Mouse (Mus musculus): ENCODE data around the gene Krtap10-10. TPM values are rescaled to one million over a fixed set of nuclear protein-coding genes. Genes with fewer than 3 reads are reported as not detected.

Krtap10-10 gene
- polyA plus RNA-seq, 1 experiment from 2014 or later = not detected

- ATAC-seq (ENCODE audit: low read depth) = no peak
- WGBS (ENCODE audit: insufficient replicate concordance) = 54% methylated on average over 9 of the region's 9 CpGs
- Histone ChIP-seq H3K4me1 (ENCODE audit: control insufficient read depth, low read depth, low read length) (no peaks in the 10 kb centered on the region), H3K36me3 (ENCODE audit: control insufficient read depth, insufficient read depth) (no peaks in the 10 kb centered on the region), H3K9me3 (replicated peaks; ENCODE audit: control insufficient read depth, low read length) (no peaks in the 10 kb centered on the region), H3K9ac (ENCODE audit: low read depth, low read length) (no peak within 1 kb of the TSS), H3K27me3 (ENCODE audit: control insufficient read depth, insufficient read depth, low read depth, low read length) (no peaks in the 10 kb centered on the region), H3K4me3 (ENCODE audit: low read depth, low read length) (no peak within 1 kb of the TSS), H3K27ac (ENCODE audit: low read length) (no peak within 1 kb of the TSS), H3K4me2 (ENCODE audit: low read depth, low read length) (no peak within 1 kb of the TSS)
Observed at GRCm38 (mm10) chr10:77852559-77852958, 16.8 kb downstream of the Krtap10-10 start, which contains the start of gene Gm10318. Gene Gm10318 (plus strand): TSS chr10:77852859.

- 42% methylated on average over 7 of the region's 7 CpGs for WGBS (ENCODE audit: insufficient replicate concordance)
- no peaks in the 10 kb centered on the region for H3K4me1 ChIP-seq (ENCODE audit: control insufficient read depth, low read depth, low read length)
- no peak for ATAC-seq (ENCODE audit: low read depth)
- H3K4me2 ChIP-seq (ENCODE audit: low read depth, low read length) = no peak within 1 kb of the TSS
- no peaks in the 10 kb centered on the region for H3K27me3 ChIP-seq (ENCODE audit: control insufficient read depth, insufficient read depth, low read depth, low read length)
- H3K27ac ChIP-seq (ENCODE audit: low read length) = no peak within 1 kb of the TSS
- no peaks in the 10 kb centered on the region for H3K9me3 ChIP-seq (replicated peaks; ENCODE audit: control insufficient read depth, low read length)
- no peak within 1 kb of the TSS for H3K9ac ChIP-seq (ENCODE audit: low read depth, low read length)
- H3K36me3 ChIP-seq (ENCODE audit: control insufficient read depth, insufficient read depth) = no peaks in the 10 kb centered on the region
- no peak within 1 kb of the TSS for H3K4me3 ChIP-seq (ENCODE audit: low read depth, low read length)
Observed at GRCm38 (mm10) chr10:77861675-77862074, 25.9 kb downstream of the Krtap10-10 start, which contains the start of gene Gm3285. Gene Gm3285 (plus strand): TSS chr10:77861975.

DNA sequence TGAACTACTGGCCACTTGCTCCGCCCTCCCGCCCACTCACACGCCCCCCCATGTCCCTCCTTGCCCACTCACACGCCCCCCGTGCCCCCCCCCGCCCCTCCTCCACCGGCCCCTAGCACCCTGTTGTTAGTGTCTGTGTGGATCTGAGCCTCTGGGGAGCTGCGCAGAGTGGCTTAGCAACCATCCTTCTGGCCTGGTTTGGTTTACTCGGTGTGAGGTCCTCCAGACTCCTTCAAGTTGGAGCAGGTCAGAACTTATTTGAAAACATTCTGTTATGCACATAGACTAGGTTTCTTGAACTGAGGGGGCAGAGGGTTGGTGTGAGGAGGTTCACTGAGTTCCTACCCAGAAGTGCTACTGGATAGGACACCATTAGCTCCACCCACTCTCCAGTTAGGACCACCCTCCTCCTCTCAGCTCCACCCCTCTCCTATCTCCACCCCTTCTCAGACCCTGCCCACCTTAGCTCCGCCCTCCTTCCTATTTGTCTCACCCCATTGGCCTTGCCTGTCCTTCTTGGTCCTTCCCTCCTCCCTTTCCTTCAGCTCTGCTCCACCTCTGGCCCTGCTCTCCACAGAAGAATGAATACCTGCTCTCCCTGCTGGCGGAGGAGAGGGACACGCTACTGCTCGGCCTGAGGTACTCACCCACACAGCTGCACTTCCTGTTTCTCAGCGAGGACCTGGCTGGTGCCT lies 28.5 kb downstream of the Krtap10-10 start:
- H3K9me3 ChIP-seq (replicated peaks; ENCODE audit: control insufficient read depth, low read length) = no peaks in the 10 kb centered on the region
- H3K4me3 ChIP-seq (ENCODE audit: low read depth, low read length) = no peak overlapping the region
- no peak overlapping the region for H3K27ac ChIP-seq (ENCODE audit: low read length)
- ATAC-seq (ENCODE audit: low read depth) = peak; percentile 43
- 20% methylated on average over 14 of the region's 14 CpGs for WGBS (ENCODE audit: insufficient replicate concordance)
- no peak overlapping the region for H3K9ac ChIP-seq (ENCODE audit: low read depth, low read length)
- no peaks in the 10 kb centered on the region for H3K27me3 ChIP-seq (ENCODE audit: control insufficient read depth, insufficient read depth, low read depth, low read length)
- 0 out of 2 replicates have a peak overlapping the region, but pooled peaks have one; percentile 24 for H3K4me2 ChIP-seq (ENCODE audit: low read depth, low read length)
- H3K4me1 ChIP-seq (ENCODE audit: control insufficient read depth, low read depth, low read length) = no peaks in the 10 kb centered on the region
- H3K36me3 ChIP-seq (ENCODE audit: control insufficient read depth, insufficient read depth) = no peaks in the 10 kb centered on the region

- no peaks in the 10 kb centered on the region for H3K27me3 ChIP-seq (ENCODE audit: control insufficient read depth, insufficient read depth, low read depth, low read length)
- no peak for ATAC-seq (ENCODE audit: low read depth)
- H3K27ac ChIP-seq (ENCODE audit: low read length) = no peak overlapping the region
- H3K36me3 ChIP-seq (ENCODE audit: control insufficient read depth, insufficient read depth) = no peaks in the 10 kb centered on the region
- no peaks in the 10 kb centered on the region for H3K9me3 ChIP-seq (replicated peaks; ENCODE audit: control insufficient read depth, low read length)
- H3K4me1 ChIP-seq (ENCODE audit: control insufficient read depth, low read depth, low read length) = no peaks in the 10 kb centered on the region
- 20% methylated on average over 11 of the region's 11 CpGs for WGBS (ENCODE audit: insufficient replicate concordance)
- H3K4me3 ChIP-seq (ENCODE audit: low read depth, low read length) = no peak overlapping the region
- no peak overlapping the region for H3K9ac ChIP-seq (ENCODE audit: low read depth, low read length)
- peak overlapping the region; percentile 24; the same call in 1 of the 2 replicates for H3K4me2 ChIP-seq (ENCODE audit: low read depth, low read length)
Observed at GRCm38 (mm10) chr10:77864762-77865143, 29.0 kb downstream of the Krtap10-10 start.

- no peaks in the 10 kb centered on the region for H3K27me3 ChIP-seq (ENCODE audit: control insufficient read depth, insufficient read depth, low read depth, low read length)
- no peaks in the 10 kb centered on the region for H3K36me3 ChIP-seq (ENCODE audit: control insufficient read depth, insufficient read depth)
- ATAC-seq (ENCODE audit: low read depth) = no peak
- WGBS (ENCODE audit: insufficient replicate concordance) = 14% methylated on average over 1 of the region's 1 CpGs
- no peak overlapping the region for H3K4me3 ChIP-seq (ENCODE audit: low read depth, low read length)
- H3K4me2 ChIP-seq (ENCODE audit: low read depth, low read length) = no peak overlapping the region
- no peaks in the 10 kb centered on the region for H3K9me3 ChIP-seq (replicated peaks; ENCODE audit: control insufficient read depth, low read length)
- no peaks in the 10 kb centered on the region for H3K4me1 ChIP-seq (ENCODE audit: control insufficient read depth, low read depth, low read length)
- no peak overlapping the region for H3K27ac ChIP-seq (ENCODE audit: low read length)
- H3K9ac ChIP-seq (ENCODE audit: low read depth, low read length) = no peak overlapping the region
Observed at GRCm38 (mm10) chr10:77867546-77867945, 31.8 kb downstream of the Krtap10-10 start.

GRCm38 (mm10) chr10:77869651-77870050 lies 33.9 kb downstream of the Krtap10-10 start:
- no peak overlapping the region for H3K27ac ChIP-seq (ENCODE audit: low read length)
- 67% methylated on average over 7 of the region's 7 CpGs for WGBS (ENCODE audit: insufficient replicate concordance)

GRCm38 (mm10) chr10:77878985-77879384 lies 43.2 kb downstream of the Krtap10-10 start:
- Histone ChIP-seq H3K4me1 (ENCODE audit: control insufficient read depth, low read depth, low read length) (no peaks in the 10 kb centered on the region), H3K27me3 (ENCODE audit: control insufficient read depth, insufficient read depth, low read depth, low read length) (no peaks in the 10 kb centered on the region), H3K36me3 (ENCODE audit: control insufficient read depth, insufficient read depth) (no peaks in the 10 kb centered on the region), H3K9me3 (replicated peaks; ENCODE audit: control insufficient read depth, low read length) (no peaks in the 10 kb centered on the region), H3K4me3 (ENCODE audit: low read depth, low read length) (no peak overlapping the region), H3K4me2 (ENCODE audit: low read depth, low read length) (no peak overlapping the region), H3K9ac (ENCODE audit: low read depth, low read length) (no peak overlapping the region), H3K27ac (ENCODE audit: low read length) (no peak overlapping the region)
- no peak for ATAC-seq (ENCODE audit: low read depth)
- WGBS (ENCODE audit: insufficient replicate concordance) = 42% methylated on average over 6 of the region's 6 CpGs

More at GRCm38 (mm10) chr10:77869651-77870050, 33.9 kb downstream of the Krtap10-10 start:
- Histone ChIP-seq H3K4me1 (ENCODE audit: control insufficient read depth, low read depth, low read length) (no peaks in the 10 kb centered on the region), H3K27me3 (ENCODE audit: control insufficient read depth, insufficient read depth, low read depth, low read length) (no peaks in the 10 kb centered on the region), H3K9ac (ENCODE audit: low read depth, low read length) (no peak overlapping the region), H3K4me3 (ENCODE audit: low read depth, low read length) (no peak overlapping the region), H3K9me3 (replicated peaks; ENCODE audit: control insufficient read depth, low read length) (no peaks in the 10 kb centered on the region), H3K36me3 (ENCODE audit: control insufficient read depth, insufficient read depth) (no peaks in the 10 kb centered on the region), H3K4me2 (ENCODE audit: low read depth, low read length) (no peak overlapping the region)
- no peak for ATAC-seq (ENCODE audit: low read depth)

DNA sequence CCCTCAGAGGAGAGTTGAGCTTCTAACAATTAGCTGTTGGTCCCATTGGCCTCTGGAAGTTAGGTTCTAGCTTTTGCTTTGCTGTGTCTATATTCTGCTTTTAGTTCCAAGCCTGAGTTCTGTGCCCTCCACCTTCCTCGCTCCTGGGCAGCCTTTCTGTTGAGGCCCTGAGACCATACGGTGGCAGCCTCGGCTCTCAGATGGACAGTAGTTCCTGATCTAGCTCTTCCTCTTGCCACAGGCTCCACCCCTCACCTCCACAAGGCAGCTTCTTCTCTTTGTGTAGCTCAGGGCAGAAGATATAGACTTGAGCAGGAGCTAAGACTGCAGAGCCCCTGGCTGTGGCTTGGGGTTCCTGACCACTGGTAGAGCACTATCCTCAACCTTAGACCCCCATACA lies 44.6 kb downstream of the Krtap10-10 start:
- H3K9ac ChIP-seq (ENCODE audit: low read depth, low read length) = no peak overlapping the region
- H3K9me3 ChIP-seq (replicated peaks; ENCODE audit: control insufficient read depth, low read length) = no peaks in the 10 kb centered on the region
- no peak overlapping the region for H3K4me3 ChIP-seq (ENCODE audit: low read depth, low read length)
- no peak for ATAC-seq (ENCODE audit: low read depth)
- H3K4me1 ChIP-seq (ENCODE audit: control insufficient read depth, low read depth, low read length) = no peaks in the 10 kb centered on the region
- H3K36me3 ChIP-seq (ENCODE audit: control insufficient read depth, insufficient read depth) = no peaks in the 10 kb centered on the region
- no peak overlapping the region for H3K4me2 ChIP-seq (ENCODE audit: low read depth, low read length)
- H3K27ac ChIP-seq (ENCODE audit: low read length) = no peak overlapping the region
- 18% methylated on average over 3 of the region's 3 CpGs for WGBS (ENCODE audit: insufficient replicate concordance)
- H3K27me3 ChIP-seq (ENCODE audit: control insufficient read depth, insufficient read depth, low read depth, low read length) = no peaks in the 10 kb centered on the region

GRCm38 (mm10) chr10:77882553-77882952 lies 46.8 kb downstream of the Krtap10-10 start:
- ATAC-seq (ENCODE audit: low read depth) = no peak
- H3K27ac ChIP-seq (ENCODE audit: low read length) = no peak overlapping the region
- H3K36me3 ChIP-seq (ENCODE audit: control insufficient read depth, insufficient read depth) = no peaks in the 10 kb centered on the region
- no peak overlapping the region for H3K9ac ChIP-seq (ENCODE audit: low read depth, low read length)
- WGBS (ENCODE audit: insufficient replicate concordance) = 67% methylated on average over 5 of the region's 5 CpGs
- H3K4me1 ChIP-seq (ENCODE audit: control insufficient read depth, low read depth, low read length) = no peaks in the 10 kb centered on the region
- no peaks in the 10 kb centered on the region for H3K27me3 ChIP-seq (ENCODE audit: control insufficient read depth, insufficient read depth, low read depth, low read length)
- no peak overlapping the region for H3K4me2 ChIP-seq (ENCODE audit: low read depth, low read length)
- no peak overlapping the region for H3K4me3 ChIP-seq (ENCODE audit: low read depth, low read length)
- no peaks in the 10 kb centered on the region for H3K9me3 ChIP-seq (replicated peaks; ENCODE audit: control insufficient read depth, low read length)
